Mouse (Mus musculus): ENCODE measurements at regions not wholly inside any gene's neighbourhood (a gene's known extent, or its start where the extent isn't known, plus 50 kb on each side); places are given as distances from the start of the nearest gene placed in this dataset.

DNA sequence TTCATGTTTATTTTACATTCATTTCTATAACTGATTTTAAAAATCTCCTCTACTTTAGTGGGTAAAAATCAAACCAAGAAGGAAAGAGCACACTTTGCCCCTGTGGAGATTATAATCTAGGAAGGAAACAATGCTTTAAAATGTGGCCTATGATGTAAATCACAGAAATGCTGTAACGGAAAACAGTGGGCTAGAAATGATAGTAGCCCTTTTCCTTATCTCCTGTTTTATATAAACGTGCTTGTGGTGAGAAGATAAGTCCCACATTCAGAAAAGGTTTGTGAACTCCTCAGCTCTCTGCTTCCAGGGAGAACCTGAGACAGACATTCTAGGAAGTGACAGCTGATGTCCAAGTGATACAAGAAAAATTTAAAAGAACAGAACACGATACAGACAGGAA, 159.3 kb upstream of the Sesn3 start:
- H3K4me1 ChIP-seq (ENCODE audit: control insufficient read depth, insufficient read depth, low read length), result no peaks in the 10 kb centered on the region
- no peak overlapping the region for H3K27ac ChIP-seq (ENCODE audit: control insufficient read depth, insufficient read depth, low read depth, low read length, poor library complexity)
- no peak for TF ChIP-seq CTCF (IDR thresholded peaks at IDR 0.05; ENCODE audit: control insufficient read depth, insufficient read depth, low read length)
- TF ChIP-seq POLR2A (IDR thresholded peaks at IDR 0.05; ENCODE audit: borderline replicate concordance, control insufficient read depth, low read depth, low read length), result no peak
- 17% methylated on average over 3 of the region's 3 CpGs for WGBS
- no peak overlapping the region for H3K4me3 ChIP-seq (replicated peaks; ENCODE audit: control insufficient read depth, low read depth, low read length)

DNA sequence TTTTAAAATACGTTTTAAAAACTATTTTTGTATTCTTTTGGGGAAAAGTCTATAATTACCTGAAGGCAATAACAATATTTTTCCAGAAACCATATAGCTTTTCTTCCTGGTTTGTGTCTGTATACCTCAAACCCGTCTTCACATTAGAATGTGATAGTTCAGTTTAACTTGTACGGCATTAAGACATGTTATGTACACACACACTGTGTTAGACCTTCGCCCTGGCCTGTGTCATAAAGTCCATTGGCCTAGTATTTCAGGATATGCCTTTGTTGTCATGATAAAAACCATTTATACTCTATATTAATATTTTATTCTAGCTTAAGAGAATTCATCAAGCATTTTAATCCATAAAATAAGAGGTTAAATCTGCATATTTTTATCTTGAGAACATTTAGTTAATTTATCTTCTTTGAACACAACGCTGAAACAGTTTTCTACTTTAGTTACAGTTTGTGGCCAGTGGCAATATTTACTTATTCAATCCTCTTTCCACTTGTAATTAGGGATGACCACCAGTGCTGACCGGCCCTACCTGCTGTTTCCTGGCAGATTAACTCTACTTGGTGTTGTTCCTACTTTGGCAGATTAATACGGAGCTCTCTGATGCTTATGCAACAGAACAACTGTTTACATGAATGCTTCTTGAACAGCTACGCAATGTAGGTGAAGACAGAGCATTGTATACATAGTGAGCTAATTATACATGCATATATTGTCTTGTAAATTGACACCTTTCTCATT, 158.6 kb upstream of the Sesn3 start:
- no peak for TF ChIP-seq POLR2A (IDR thresholded peaks at IDR 0.05; ENCODE audit: borderline replicate concordance, control insufficient read depth, low read depth, low read length)
- TF ChIP-seq CTCF (IDR thresholded peaks at IDR 0.05; ENCODE audit: control insufficient read depth, insufficient read depth, low read length), result no peak
- no peaks in the 10 kb centered on the region for H3K4me1 ChIP-seq (ENCODE audit: control insufficient read depth, insufficient read depth, low read length)
- 74% methylated on average over 8 of the region's 8 CpGs for WGBS
- no peak overlapping the region for H3K27ac ChIP-seq (ENCODE audit: control insufficient read depth, insufficient read depth, low read depth, low read length, poor library complexity)
- no peak overlapping the region for H3K4me3 ChIP-seq (replicated peaks; ENCODE audit: control insufficient read depth, low read depth, low read length)

DNA sequence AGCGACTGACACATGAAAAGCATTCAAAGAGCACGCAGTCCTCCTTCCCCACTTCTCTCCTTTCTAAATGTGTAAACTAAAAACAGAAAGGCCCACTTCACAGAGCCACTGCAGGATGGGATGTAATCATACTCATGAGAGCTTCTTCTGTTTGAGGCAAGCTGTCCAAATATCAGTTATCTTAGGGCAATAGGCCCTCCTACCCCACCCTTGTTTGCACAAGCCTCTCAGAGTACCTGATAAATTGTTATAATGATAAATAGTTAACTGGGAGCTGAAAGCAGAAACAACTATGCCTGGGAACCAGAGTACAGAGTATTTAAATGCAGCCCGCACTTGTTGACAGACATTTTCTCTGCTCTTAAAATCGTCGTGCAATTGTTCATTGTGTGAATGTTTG, 141.5 kb upstream of the Sesn3 start:
- H3K4me3 ChIP-seq (replicated peaks; ENCODE audit: control insufficient read depth, low read depth, low read length), result no peak overlapping the region
- no peak overlapping the region for H3K27ac ChIP-seq (ENCODE audit: control insufficient read depth, insufficient read depth, low read depth, low read length, poor library complexity)
- H3K4me1 ChIP-seq (ENCODE audit: control insufficient read depth, insufficient read depth, low read length), result no peaks in the 10 kb centered on the region
- TF ChIP-seq POLR2A (IDR thresholded peaks at IDR 0.05; ENCODE audit: borderline replicate concordance, control insufficient read depth, low read depth, low read length) (no peak), CTCF (IDR thresholded peaks at IDR 0.05; ENCODE audit: control insufficient read depth, insufficient read depth, low read length) (no peak)
- 90% methylated on average over 5 of the region's 5 CpGs for WGBS

DNA sequence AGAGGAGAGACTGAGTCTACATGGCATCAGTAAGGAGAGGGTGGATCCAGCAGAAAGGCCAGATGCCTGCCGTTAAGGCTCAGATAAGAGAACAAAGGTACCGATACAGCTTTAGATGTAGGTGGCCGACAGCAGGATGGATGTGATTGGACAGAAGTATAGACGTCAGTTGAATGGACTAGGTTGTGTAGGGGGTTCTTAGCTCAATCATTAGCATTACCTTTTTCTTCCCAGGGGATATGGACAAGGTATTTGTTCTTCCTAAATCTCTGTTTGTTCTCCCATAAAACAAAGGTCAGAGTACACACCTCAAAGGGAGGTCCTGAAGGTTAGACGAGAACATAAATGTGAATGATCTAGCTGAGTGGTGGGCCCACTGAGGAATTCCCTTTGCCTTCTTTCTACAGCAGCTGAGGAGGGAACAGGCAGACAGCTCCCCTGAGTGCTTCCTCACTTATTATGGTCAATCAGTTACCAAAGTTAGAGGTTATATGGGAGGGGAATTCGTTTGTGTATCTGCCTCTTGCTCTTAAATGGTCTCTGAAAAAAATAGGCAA, 139.9 kb upstream of the Sesn3 start:
- Histone ChIP-seq H3K4me1 (ENCODE audit: control insufficient read depth, insufficient read depth, low read length) (no peaks in the 10 kb centered on the region), H3K27ac (ENCODE audit: control insufficient read depth, insufficient read depth, low read depth, low read length, poor library complexity) (no peak overlapping the region), H3K4me3 (replicated peaks; ENCODE audit: control insufficient read depth, low read depth, low read length) (no peak overlapping the region)
- WGBS, result 79% methylated on average over 6 of the region's 6 CpGs
- no peak for TF ChIP-seq POLR2A (IDR thresholded peaks at IDR 0.05; ENCODE audit: borderline replicate concordance, control insufficient read depth, low read depth, low read length)
- no peak for TF ChIP-seq CTCF (IDR thresholded peaks at IDR 0.05; ENCODE audit: control insufficient read depth, insufficient read depth, low read length)

DNA sequence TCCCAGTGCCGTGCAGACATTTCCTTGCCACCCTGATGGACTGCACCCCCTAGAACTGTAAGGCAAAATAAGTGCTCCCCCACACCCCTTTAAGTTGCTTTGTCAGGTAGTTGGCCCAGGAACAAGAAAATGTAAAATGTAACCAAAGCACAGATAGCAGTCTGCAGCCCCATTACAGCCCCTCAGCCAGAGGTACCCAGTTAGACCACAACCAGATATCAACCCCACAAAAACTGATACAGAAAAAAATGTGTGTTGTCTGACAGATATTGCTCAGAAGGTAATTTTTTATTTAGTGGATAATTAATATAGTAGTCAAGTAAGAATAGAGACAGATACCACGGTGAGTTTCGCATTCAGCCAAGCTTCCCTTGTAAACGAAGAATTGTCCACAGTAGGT, 133.5 kb upstream of the Sesn3 start:
- Histone ChIP-seq H3K4me3 (replicated peaks; ENCODE audit: control insufficient read depth, low read depth, low read length) (no peak overlapping the region), H3K27ac (ENCODE audit: control insufficient read depth, insufficient read depth, low read depth, low read length, poor library complexity) (no peak overlapping the region), H3K4me1 (ENCODE audit: control insufficient read depth, insufficient read depth, low read length) (no peaks in the 10 kb centered on the region)
- TF ChIP-seq CTCF (IDR thresholded peaks at IDR 0.05; ENCODE audit: control insufficient read depth, insufficient read depth, low read length) (no peak), POLR2A (IDR thresholded peaks at IDR 0.05; ENCODE audit: borderline replicate concordance, control insufficient read depth, low read depth, low read length) (no peak)
- 76% methylated on average over 4 of the region's 4 CpGs for WGBS

DNA sequence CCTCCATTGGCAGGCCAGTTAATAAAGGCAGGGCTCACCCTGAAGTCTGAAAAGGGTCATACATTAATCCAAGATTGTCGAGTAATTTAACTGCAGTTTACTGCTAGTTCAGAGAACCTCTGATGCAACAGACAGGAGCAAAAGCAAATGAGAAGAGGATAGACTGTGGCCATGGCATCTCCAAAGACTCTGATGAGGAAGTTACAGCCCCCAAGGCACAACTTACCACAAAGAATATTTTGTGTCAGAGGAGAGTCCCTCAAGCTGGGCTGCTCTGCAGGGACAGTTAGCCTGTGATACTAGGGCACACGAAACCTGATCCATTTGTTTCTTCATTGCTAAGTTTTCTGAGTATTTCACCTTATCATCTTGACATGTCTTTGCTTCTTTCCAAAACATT, 130.9 kb upstream of the Sesn3 start:
- TF ChIP-seq CTCF (IDR thresholded peaks at IDR 0.05; ENCODE audit: control insufficient read depth, insufficient read depth, low read length) (no peak), POLR2A (IDR thresholded peaks at IDR 0.05; ENCODE audit: borderline replicate concordance, control insufficient read depth, low read depth, low read length) (no peak)
- H3K4me1 ChIP-seq (ENCODE audit: control insufficient read depth, insufficient read depth, low read length), result no peaks in the 10 kb centered on the region; the same call in 1 of the 2 replicates
- no peak overlapping the region for H3K27ac ChIP-seq (ENCODE audit: control insufficient read depth, insufficient read depth, low read depth, low read length, poor library complexity)
- H3K4me3 ChIP-seq (replicated peaks; ENCODE audit: control insufficient read depth, low read depth, low read length), result no peak overlapping the region
- WGBS, result 14% methylated on average over 2 of the region's 2 CpGs

DNA sequence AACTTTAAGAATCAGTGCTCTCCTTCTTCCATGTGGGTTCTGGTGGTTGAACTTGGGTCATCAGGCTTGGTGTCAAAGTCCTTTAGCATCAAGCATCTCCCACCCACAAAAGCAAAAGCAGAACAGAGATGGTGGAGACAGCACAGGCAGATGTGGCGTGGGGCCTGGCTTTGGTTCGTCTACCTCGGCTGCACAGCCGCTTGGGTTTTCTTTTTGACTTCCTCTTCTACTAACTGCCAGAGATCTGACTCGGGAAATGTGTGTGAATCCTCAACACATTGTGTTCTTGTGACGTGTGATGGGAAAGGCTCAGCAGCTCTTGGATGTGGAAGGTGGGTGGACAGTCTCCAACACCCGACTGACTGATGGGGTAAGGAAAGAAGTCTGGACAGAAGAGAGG, 127.8 kb upstream of the Sesn3 start:
- WGBS, result 12% methylated on average over 7 of the region's 7 CpGs
- H3K27ac ChIP-seq (ENCODE audit: control insufficient read depth, insufficient read depth, low read depth, low read length, poor library complexity), result peak overlapping the region; percentile 69
- no peak for TF ChIP-seq POLR2A (IDR thresholded peaks at IDR 0.05; ENCODE audit: borderline replicate concordance, control insufficient read depth, low read depth, low read length)
- no peak for TF ChIP-seq CTCF (IDR thresholded peaks at IDR 0.05; ENCODE audit: control insufficient read depth, insufficient read depth, low read length)
- no peak overlapping the region for H3K4me3 ChIP-seq (replicated peaks; ENCODE audit: control insufficient read depth, low read depth, low read length)
- H3K4me1 ChIP-seq (ENCODE audit: control insufficient read depth, insufficient read depth, low read length), result no peaks in the 10 kb centered on the region; the same call in 1 of the 2 replicates

DNA sequence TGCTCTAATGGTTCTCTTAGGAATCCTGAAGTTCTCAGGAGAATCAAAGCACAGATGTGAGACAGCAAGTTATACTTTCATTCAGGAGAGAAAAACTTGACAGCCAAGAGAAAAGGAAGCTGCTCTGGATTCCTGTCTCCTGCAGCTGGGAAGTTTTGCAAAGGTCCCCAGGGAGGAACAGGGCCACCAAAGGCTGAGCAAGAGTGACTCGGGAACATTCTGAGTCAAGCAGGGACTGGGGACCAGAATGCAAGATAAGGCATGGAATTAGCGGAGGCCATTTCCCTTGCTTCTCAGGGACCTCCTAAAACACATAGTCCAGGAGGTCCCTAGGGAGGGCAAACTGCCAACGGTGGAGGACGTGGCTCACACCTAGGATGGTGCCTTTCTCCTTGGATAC, 127.1 kb upstream of the Sesn3 start:
- no peak for TF ChIP-seq POLR2A (IDR thresholded peaks at IDR 0.05; ENCODE audit: borderline replicate concordance, control insufficient read depth, low read depth, low read length)
- TF ChIP-seq CTCF (IDR thresholded peaks at IDR 0.05; ENCODE audit: control insufficient read depth, insufficient read depth, low read length), result no peak
- WGBS, result 54% methylated on average over 4 of the region's 4 CpGs
- Histone ChIP-seq H3K4me1 (ENCODE audit: control insufficient read depth, insufficient read depth, low read length) (no peaks in the 10 kb centered on the region; the same call in 1 of the 2 replicates), H3K4me3 (replicated peaks; ENCODE audit: control insufficient read depth, low read depth, low read length) (no peak overlapping the region), H3K27ac (ENCODE audit: control insufficient read depth, insufficient read depth, low read depth, low read length, poor library complexity) (no peak overlapping the region)
